Mouse (Mus musculus): ENCODE results near the gene Serpinb13.

Gene Serpinb13

GRCm38 (mm10) chr1:106980684-106981083, at the start of gene Serpinb13:
Gene Serpinb13 (plus strand): TSS chr1:106980984.
- no peak for DNase-seq (ENCODE audit: low read depth, low spot score)

DNA sequence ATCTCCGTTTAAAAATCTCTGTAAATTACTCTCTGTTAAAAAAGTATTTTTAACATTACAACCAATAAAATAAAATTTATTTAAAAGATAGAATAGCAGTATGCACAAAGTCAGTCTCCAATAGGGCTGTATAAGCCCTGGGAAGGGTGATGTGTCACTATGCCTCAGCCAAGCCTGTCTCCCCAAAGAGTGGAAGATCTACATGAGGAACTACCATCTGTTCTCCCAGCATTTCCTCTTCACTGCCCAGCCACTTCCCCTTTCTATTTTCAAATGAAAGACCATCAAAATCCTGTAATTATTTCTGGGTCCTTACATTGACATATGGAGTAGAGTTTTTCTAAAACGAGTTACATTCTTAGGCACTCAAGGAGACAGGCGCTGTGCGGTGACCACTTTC, 48.8 kb upstream of the Serpinb13 start:
- no peak for DNase-seq (ENCODE audit: low read depth, low spot score)

DNA sequence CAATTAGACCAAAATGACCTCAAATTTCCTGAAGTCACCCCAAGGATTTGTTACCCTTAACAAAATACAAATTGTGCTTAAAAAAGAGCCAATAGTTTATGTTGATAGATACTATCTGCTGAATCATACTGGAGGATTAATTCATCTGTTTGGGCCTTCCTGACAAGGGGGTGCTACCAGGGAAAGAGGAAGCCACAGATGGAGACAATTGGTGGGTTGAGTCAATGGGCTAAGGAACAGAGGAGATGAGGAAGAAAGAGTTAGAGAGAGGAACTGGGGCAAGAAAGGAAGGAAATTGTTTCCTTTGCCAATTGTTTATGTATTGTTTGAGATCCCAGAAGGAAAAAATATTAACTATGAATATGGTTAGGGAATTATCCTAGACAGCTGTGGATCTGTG, 47.1 kb upstream of the Serpinb13 start:
- DNase-seq (ENCODE audit: low read depth, low spot score) = no peak

DNA sequence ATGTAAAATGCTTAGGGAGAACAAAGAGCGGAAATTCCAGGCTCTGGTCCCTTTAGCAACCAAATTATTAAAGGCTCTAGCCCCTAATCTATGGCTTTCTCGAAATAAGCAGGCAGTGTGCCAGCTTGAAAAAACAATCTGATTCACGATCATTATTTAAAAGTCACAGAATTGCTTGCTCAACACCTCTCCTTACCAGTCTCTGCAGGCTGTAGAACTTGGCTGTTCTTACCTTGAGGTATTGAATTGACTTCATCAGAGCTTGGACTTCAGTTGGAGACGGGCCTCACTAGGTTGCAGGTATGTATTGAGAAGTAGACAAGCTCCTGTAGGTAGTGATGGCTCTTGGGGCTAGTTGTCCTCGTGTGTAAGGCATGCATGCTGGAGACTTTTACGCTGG, 46.5 kb upstream of the Serpinb13 start, which contains the start of gene Serpinb12:
Serpinb12 (plus strand) TSS at position 185 of the 400 bp plus-strand sequence.
- DNase-seq (ENCODE audit: low read depth, low spot score) = no peak

DNA sequence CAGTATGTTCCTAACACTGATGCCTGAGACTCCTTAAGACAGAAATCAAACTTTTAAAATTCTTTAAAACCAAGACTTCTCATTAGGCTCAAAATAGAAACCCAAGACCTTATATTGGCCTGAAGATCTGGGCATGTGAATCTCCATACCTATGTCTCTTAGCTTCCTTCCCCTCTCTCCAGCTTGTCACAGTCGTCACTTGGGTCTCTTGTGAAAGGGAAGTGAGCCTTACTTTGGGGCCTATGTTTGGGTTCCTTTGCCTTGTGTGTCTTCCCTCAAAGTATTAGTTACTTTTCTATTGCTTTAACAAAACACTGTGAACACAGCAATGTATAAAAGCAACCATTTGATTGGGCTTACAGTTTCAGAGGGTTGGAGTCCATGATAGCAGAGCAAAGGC, 33.6 kb upstream of the Serpinb13 start:
- DNase-seq (ENCODE audit: low read depth, low spot score) = no peak

- DNase-seq (ENCODE audit: low read depth, low spot score) = no peak
These were observed 20.8 kb upstream of the Serpinb13 start for GRCm38 (mm10) chr1:106959981-106960380.

DNA sequence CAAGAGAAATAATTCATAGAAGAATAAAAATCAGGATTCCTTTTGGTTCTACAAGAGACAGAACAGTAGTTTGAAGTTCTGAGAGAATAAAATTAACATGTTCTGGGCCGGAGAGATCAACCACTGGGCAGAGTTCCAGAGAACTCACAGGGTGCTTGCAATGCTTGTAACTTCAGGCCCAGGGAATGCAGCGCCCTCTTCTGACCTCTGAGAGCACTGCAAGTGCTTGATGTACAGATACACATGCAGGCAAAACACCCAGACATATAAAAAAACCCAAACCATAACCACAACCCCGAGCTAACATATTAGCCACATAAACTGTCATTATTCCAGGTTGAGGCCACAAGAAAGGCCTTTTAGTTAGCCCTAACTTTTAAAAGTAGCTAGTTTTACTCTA, 19.8 kb upstream of the Serpinb13 start:
- DNase-seq (ENCODE audit: low read depth, low spot score) = no peak

GRCm38 (mm10) chr1:106983092-106983491, 2.3 kb downstream of the Serpinb13 start:
- no peak for DNase-seq (ENCODE audit: low read depth, low spot score)

- no peak for DNase-seq (ENCODE audit: low read depth, low spot score)
These were observed 3.1 kb downstream of the Serpinb13 start for GRCm38 (mm10) chr1:106983865-106984264.

GRCm38 (mm10) chr1:107000424-107000823, 19.6 kb downstream of the Serpinb13 start:
- DNase-seq (ENCODE audit: low read depth, low spot score) = no peak

- no peak for DNase-seq (ENCODE audit: low read depth, low spot score)
These were observed 21.0 kb downstream of the Serpinb13 start for GRCm38 (mm10) chr1:107001754-107002153.

DNA sequence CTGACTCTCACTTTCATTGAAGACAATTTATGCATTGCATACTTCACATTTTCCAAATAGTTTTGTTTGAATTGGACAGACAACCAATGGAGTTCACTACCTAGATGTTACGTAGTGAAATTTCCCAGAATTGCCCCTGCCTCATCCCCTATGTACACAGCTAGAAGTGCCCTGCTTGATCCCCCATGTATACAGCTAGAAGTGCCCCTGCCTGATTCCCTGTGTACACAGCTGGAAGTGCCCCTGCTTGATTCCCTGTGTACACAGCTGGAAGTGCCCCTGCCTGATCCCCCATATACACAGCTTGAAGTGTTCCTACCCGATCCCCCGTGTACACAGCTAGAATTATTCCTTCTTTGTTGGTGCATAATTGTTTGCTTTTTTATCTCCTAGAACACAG, 25.5 kb downstream of the Serpinb13 start:
- DNase-seq (ENCODE audit: low read depth, low spot score) = no peak

DNA sequence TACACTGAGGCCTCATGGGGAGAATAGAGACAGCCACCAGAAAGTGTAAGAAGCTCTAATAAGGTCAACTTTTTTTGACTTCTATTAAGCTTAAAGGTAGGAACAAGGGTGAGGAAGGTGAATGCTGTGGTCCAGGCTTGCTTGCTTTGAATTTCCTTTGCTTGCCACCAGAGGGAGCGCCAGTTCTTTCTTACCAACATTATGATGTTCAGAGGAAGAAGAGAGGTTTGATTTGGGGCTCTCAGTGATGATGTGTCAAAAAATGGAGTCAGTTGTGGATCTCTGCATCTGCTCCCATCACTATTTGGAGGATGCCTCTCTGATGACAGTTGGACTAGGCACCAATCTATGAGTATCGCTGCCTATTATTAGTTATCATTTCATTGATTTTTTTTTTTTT, 33.7 kb downstream of the Serpinb13 start:
- peak; percentile 10 for DNase-seq (ENCODE audit: low read depth, low spot score)

GRCm38 (mm10) chr1:107015210-107015609, 34.4 kb downstream of the Serpinb13 start:
- no peak for DNase-seq (ENCODE audit: low read depth, low spot score)

DNA sequence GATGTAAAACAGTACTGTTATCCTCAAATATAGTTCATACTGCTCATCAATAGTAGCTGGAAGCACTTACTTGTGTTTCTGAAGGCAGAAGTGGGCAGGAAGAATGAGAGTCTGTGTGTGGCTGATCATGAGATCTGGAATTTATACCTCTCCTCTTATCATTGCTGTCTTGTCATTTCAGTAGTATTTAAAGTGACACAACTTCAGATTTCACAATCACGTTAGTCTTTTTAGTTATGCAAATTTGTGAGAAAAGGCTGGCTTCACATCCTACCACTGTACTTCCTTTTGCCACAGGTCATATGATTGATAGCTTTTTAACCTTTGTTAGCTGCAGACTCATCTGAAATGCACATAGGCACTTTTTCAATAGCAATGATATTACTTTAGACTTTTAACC, 45.1 kb downstream of the Serpinb13 start:
- DNase-seq (ENCODE audit: low read depth, low spot score) = no peak

DNA sequence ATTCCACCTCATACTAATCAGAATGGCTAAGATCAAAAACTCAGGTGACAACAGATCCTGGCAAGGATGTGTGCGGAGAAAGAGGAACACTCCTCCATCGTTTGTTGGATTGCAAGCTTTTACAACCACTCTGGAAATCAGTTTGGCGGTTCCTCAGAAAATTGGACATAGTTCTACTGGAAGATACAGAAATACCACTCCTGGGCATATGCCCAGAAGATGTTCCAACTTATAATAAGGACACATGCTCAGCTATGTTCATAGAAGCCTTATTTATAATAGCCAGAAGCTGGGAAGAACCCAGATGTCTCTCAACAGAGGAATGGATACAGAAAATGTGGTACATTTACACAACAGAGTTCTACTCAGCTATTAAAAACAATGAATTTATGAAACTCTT, 53.5 kb downstream of the Serpinb13 start:
- peak; percentile 44 for DNase-seq (ENCODE audit: low read depth, low spot score)
